Mouse (Mus musculus) liver, adult (tissue): ENCODE measurements around the gene Prr7.

Source experiments
- GATA4 ChIP-seq: IDR thresholded peaks from 2 replicates; pipeline ENCODE4 v1.6.1; 2014; ENCODE audit warnings: mild to moderate bottlenecking, low read length; ENCODE audit not compliant: insufficient replicate concordance

Prr7 gene

GRCm38 (mm10) chr13:55484520-55485088 is 20.5 kb downstream of the Prr7 start:
- TF ChIP-seq GATA4, result no peak

- no peak for TF ChIP-seq GATA4
Measured at GRCm38 (mm10) chr13:55486029-55486794, 22.1 kb downstream of the Prr7 start.

- TF ChIP-seq GATA4, result no peak
Measured at GRCm38 (mm10) chr13:55486916-55487577, 23.0 kb downstream of the Prr7 start.

- no peak for TF ChIP-seq GATA4
Measured at GRCm38 (mm10) chr13:55487578-55488498, 23.8 kb downstream of the Prr7 start, which contains the start of gene Dbn1. TSS of gene Dbn1 (minus strand) at chr13:55488111.

GRCm38 (mm10) chr13:55494257-55494656 is 30.2 kb downstream of the Prr7 start:
- no peak for TF ChIP-seq GATA4

GRCm38 (mm10) chr13:55494883-55495621 is 31.0 kb downstream of the Prr7 start:
- peak; percentile 91 for TF ChIP-seq GATA4

GRCm38 (mm10) chr13:55495702-55496101 is 31.6 kb downstream of the Prr7 start:
- no peak for TF ChIP-seq GATA4

GRCm38 (mm10) chr13:55496661-55497060 is 32.6 kb downstream of the Prr7 start:
- no peak for TF ChIP-seq GATA4

- TF ChIP-seq GATA4, result no peak
Measured at GRCm38 (mm10) chr13:55498906-55499305, 34.8 kb downstream of the Prr7 start.

- TF ChIP-seq GATA4, result no peak
Measured at GRCm38 (mm10) chr13:55500575-55500974, 36.5 kb downstream of the Prr7 start.

GRCm38 (mm10) chr13:55502405-55502804 is 38.3 kb downstream of the Prr7 start:
- TF ChIP-seq GATA4, result no peak

- no peak for TF ChIP-seq GATA4
Measured at GRCm38 (mm10) chr13:55504390-55504789, 40.3 kb downstream of the Prr7 start.

- TF ChIP-seq GATA4, result no peak
Measured at GRCm38 (mm10) chr13:55505810-55506209, 41.7 kb downstream of the Prr7 start.

- no peak for TF ChIP-seq GATA4
Measured at GRCm38 (mm10) chr13:55506697-55507096, 42.6 kb downstream of the Prr7 start.
